Mouse (Mus musculus) B cell, adult 2 months (primary cell): Measurements from ENCODE around the gene Dhx15.
"Not testable (repeated sequence)": the region's sequence is repeated elsewhere in the genome, so short reads cannot be mapped to it uniquely, and the experiment has no call there.

Source experiments
- DNase-seq, 2 experiments: peaks; one replicate each; pipeline ENCODE4 v3.0.0; 2022

Gene Dhx15

DNA sequence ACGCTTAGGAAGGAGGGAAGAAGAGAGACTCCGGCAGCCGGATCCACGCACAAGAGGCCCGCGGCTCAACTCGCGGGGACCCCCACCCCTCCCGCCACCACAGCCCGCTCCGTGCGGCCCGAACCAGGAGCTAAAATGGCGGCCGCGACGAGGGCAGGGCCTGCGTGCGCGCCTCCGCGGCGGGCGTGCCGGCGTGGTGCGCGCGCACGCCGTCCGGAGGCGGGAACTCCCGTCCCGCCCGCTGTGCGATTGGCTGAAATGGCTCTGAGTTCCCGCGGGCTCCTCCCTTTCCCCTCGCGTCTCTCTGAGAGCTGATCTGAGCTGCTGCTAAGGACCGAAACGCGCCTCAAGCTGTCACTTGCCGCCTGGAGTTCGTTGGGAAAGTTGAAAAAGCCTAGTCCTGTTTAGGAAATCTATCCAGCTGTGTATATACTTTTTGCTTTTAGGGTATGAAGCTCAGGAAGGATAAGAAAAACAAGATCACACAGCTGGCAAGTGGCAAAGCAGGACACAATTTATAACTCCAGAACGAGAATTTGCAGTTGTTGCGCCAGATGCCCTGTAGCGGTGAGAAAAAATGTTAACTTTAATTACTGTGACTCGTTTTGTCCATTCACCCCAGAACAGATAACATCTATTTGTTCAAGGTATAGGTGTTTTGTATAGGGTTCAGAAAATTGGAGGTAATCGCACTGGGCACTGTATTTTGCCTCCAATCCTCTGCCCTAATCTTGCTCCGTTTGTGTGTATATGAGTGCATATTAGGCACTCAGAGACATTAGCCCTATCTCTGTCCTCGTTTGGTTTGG is at the start of gene Dhx15:
Gene Dhx15, minus strand, starts transcription at position 144 of the 809 bp plus-strand sequence.
- peak; percentile 91 to 92 for DNase-seq

GRCm38 (mm10) chr5:52238877-52239276 is 48.6 kb upstream of the Dhx15 start:
- no peak for DNase-seq

DNA sequence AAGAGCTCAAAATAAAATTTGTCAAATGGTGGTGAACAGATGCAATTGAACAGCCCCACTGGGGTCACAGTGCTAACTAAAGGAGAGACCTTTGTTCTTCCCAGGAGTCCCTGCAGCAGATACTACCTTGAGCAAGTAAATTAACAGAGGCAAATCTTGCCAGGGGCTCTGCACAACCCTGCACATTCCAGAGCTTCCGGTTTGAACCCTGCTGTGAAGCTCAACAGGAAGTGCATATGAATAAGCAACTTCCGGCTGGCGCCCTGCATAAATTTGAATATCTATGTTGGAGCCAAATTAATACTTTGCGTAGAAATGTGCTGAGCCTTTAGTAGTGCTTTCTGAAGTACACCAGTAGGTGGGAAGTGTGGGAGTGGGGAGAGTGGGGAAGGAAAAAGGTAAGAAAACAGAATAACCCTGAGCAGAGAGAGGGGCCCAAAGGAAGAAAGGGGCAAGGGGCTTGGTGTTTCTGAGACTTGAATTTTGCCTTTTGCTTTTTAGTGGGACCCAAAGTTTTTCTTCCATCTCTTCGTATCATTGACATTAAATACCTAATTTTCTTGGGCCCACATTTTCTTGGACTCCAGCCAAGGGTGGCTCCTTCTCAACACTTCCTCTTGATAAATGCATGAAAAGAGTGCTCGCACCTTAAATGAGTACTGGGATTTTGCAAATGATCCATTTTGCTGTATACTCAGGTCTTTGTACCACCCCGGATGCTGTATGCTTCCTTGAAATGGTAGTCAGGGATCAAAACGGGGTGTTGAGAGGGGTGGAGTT is 47.8 kb upstream of the Dhx15 start:
- peak in 1 of 2 experiments; percentile 3 for DNase-seq

GRCm38 (mm10) chr5:52236585-52236984 is 46.3 kb upstream of the Dhx15 start:
- DNase-seq, result not testable (repeated sequence)

- no peak for DNase-seq
These were observed 44.3 kb upstream of the Dhx15 start for GRCm38 (mm10) chr5:52234570-52234969.

DNA sequence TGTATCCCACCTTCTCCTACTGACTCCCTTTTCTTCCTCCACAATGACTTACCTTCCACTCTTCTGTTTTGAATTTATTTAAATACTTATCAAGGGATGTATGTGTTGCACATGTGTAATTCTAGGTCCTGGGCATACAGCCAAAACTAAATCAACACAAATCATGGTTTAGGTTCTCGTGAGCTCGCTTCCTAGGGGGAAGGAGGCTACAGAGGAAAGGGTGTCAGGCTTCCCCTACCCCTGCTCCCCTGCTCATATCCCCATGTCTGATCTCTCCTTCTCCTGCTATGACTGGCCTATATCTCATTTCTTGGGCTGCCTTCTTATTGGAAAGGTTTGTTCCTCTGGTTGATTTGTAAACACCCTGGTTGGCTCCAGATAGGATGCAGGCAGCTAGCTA is 43.6 kb upstream of the Dhx15 start:
- DNase-seq, result no peak

- DNase-seq, result no peak
These were observed 42.3 kb upstream of the Dhx15 start for GRCm38 (mm10) chr5:52232611-52233010.

GRCm38 (mm10) chr5:52232199-52232598 is 41.9 kb upstream of the Dhx15 start:
- no peak for DNase-seq

GRCm38 (mm10) chr5:52230466-52230865 is 40.2 kb upstream of the Dhx15 start:
- no peak for DNase-seq

DNA sequence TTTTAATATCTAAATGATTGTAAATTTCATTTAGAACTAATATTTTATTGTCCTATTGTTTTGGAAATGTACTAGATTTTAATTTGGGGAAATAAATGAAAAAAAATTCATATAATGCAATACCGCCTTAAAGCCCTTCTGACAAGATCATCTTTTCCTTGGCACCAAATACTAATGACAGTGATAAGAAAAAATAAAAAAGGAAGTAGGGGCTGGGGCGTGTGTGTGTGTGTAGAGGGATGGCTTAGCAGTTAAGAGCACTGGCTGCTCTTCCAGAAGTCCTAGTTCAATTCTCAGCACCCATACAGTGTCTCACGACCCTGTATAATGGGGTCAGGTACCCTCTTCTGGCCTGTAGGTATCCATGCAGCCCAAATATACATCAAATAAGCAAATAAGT is 36.4 kb upstream of the Dhx15 start:
- no peak for DNase-seq

GRCm38 (mm10) chr5:52221596-52221995 is 31.3 kb upstream of the Dhx15 start:
- DNase-seq, result no peak

DNA sequence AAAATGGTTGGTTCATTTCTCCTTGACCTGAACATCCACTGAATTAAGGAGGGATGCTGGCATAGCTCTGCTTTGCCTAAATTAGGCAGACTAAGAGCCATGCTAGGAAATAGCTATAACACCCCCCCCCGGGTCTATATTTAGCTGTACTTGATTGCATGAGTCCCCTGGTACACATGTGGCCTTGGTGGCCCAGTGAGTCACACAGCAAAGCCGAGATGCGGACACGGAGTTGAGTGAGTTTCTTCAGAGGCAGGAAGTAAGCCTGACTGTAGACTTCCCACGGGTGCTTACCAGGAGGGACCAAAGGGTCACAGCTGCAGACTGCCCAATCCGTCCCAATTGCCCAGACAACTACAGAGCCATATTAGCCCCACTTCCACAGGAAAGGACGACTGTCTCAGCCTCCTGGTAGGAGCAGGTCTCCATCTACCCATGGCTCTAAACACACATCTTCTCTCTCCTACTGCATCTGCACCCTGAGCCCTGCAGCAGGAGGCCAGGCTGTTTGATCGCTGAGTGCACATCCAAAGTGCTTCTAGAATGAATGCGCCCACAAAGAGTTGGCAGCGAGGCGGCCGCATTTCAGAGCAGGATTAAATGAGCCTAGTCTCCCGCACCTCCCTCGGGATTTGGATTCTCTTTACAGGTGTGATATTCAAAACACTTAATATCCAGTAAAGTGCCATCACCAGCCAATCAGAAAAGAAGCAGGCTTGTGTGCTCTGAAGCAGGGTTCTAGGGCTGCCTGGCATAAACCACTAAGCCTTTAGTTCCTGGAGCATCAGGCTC is 29.9 kb upstream of the Dhx15 start:
- no peak for DNase-seq

- DNase-seq, result no peak
These were observed 27.9 kb upstream of the Dhx15 start for GRCm38 (mm10) chr5:52218238-52218637.

GRCm38 (mm10) chr5:52213143-52213900 is 23.0 kb upstream of the Dhx15 start:
- DNase-seq, result no peak

- DNase-seq, result no peak
These were observed 810 bp upstream of the Dhx15 start for GRCm38 (mm10) chr5:52191180-52191468.

DNA sequence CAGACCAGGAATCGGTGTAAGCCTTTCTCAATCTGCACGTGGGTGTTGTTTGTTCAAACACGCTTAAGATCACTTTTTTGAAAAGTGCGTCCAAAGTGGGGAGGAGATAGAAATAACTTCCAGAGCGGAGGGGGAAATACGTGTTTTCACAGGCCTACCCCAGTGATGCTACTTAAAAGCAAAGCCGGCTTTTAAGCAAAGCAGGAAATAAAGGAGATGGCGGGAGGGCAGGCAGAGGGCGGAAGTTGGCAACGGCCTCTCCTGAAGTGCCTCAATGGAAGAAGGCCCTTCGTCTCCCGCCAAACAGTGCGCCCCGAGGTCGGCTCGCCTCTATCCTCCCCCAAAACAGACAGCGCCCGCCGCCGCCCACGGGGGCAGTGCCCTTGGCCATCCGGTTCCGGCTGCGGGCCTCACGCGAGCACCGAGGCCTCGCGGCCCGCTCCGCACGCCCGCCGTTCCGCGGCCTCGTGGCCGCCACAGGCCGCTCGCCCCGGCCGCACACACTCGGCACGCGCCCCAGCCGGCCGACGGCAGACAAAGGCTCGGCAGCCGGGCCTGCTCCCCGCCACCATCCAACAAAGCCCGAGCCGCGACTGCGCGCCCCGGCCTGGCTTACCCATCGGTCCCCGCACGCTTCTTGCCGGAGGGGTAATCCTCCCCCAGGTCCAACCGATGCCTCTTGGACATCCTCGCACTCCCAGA is 499 bp downstream of the Dhx15 start:
- peak; percentile 73 to 82 for DNase-seq

GRCm38 (mm10) chr5:52188206-52188605 is 2.1 kb downstream of the Dhx15 start:
- DNase-seq, result no peak

GRCm38 (mm10) chr5:52177326-52177725 is 13.0 kb downstream of the Dhx15 start:
- DNase-seq, result no peak

DNA sequence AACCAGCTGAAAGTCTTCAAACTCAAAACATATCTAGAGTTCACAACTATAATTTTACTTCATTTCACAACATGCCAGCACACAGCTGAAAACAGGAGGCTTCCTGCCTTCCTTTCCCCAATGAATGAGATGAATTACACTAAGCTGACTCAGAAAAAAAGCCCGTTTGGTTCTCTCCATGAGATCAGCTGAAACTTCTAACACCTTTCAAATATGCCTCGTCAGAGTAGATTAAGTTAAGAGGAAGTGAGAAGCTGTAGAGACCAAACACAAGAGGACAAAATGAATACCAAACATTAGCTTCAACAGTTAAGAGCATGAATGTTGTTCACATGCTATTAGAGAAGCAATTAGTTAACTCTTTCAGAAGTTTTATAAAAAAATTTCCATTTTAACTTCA is 21.8 kb downstream of the Dhx15 start:
- no peak for DNase-seq

DNA sequence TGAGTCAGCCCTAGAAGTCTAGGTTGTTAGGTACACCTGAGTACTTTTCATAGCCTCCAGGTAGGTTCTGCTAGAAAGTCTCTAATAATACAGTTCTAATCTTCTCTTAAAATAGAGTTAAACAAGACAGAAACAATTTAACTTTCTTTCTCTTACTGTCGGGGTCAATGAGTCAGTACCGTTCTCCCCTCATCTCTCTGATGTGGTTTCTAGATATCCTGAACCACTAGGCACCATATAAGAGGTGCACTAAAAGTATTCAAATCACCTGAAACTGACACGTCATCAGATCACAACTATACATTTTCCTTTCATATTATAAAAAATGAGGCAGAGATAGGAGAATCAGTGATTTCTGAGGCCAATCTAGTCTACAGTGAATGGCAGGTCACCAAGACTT is 41.2 kb downstream of the Dhx15 start:
- DNase-seq, result no peak

- no peak for DNase-seq
These were observed 43.2 kb downstream of the Dhx15 start for GRCm38 (mm10) chr5:52147141-52147540.

DNA sequence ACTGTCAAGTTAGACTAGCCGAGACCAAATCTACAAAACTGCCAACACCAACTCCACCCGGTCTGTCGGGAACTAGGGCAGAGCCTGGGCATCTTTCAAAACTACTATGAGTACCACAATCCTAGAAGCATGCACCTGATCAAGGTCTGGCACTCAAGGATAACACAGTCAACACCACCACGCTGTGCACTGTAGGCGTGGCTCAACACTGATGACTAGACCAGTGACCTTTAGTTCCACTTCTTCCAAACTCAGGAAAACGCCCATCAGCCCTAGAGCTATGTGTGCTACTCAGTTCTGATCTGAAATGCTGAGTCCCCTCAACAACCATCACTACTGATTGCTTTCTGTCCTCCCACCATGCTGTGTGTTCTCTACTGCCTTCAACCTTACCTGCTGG is 44.6 kb downstream of the Dhx15 start:
- no peak for DNase-seq
